Mouse (Mus musculus): Measurements from ENCODE around the gene Golga1.
"Not testable (repeated sequence)": the region's sequence is repeated elsewhere in the genome, so short reads cannot be mapped to it uniquely, and the experiment has no call there.

DNA sequence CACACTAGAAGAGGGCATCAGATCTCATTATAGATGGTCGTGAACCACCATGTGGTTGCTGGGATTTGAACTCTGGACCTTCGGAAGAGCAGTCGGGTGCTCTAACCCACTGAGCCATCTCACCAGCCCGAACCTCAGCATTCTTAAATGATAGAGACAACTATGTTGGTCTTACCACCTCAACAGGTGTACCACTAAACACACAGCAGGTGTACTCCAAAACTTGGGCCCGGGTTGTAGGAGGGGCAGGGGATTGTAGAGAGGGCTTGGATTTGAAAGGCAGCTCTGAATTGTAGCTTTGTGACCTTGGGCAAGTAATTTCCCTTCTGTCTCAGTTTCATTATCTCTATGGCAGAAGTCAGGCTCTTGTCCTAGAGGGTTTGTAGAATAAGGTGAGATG, 55.2 kb downstream of the Golga1 start:
- TF ChIP-seq CTCF (IDR thresholded peaks at IDR 0.05; ENCODE audit: low read depth, low read length); POLR2A (IDR thresholded peaks at IDR 0.05; ENCODE audit: extremely low read depth, insufficient read depth, low read length): not testable (repeated sequence)

Data from liver, adult 2 months (tissue).